11 mouse cellular contexts compared by ENCODE assay signal in the genomic region with DNA sequence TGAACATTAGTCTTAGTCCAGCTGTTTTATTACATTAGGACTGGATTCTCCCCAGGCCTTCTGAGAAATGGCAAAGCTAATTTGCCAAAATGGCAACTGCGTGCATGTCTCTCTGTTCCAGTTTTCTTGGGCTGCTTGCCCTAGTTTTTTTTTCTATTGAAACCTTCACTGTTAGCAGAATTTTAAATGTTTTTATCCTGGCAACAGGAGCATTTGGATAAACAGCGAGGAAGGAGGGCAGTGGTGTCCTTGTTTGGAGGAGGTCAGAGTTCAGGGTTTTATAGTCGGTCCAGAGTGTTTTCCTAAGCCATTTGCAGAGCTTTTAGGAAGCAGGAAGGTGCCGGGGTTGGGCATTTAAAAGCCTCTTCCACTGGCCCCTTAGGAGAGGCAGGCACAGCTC. TPM values are rescaled to one million over a fixed set of nuclear protein-coding genes. Genes with fewer than 3 reads are reported as not detected.
DNase-seq lines count a peak whose midpoint lies in the region; ATAC-seq and TF ChIP-seq lines count a peak whose summit lies in the region.
"Had no signal": no experiment of that assay in that cellular context is flagged by ENCODE, and none has a peak within 500 bp of the region (broad histone marks: within the 10 kb centered on the region; RNA-seq: fewer than 3 reads in every experiment).

No protein-coding gene starts in this region.

- H3K4me3 ChIP-seq in embryonic facial prominence, embryonic 14.5 days (ENCODE audit: low read depth, low read length), result no peak overlapping the region
- no peak overlapping the region for H3K4me3 ChIP-seq in embryonic facial prominence, embryonic 10.5 days
- H3K4me3 ChIP-seq in liver, adult 2 months (ENCODE audit: insufficient read depth, low read depth, low read length), result no peak overlapping the region
- no peak overlapping the region for H3K4me3 ChIP-seq in liver, embryonic 12.5 days
- no peak overlapping the region for H3K4me3 ChIP-seq in forebrain, postnatal 0 days (ENCODE audit: low read depth, low read length)
- no peak overlapping the region for H3K4me3 ChIP-seq in limb, embryonic 13.5 days

- H3K79me2 ChIP-seq in liver, adult 2 months (ENCODE audit: control insufficient read depth, insufficient read depth, low read length), result peaks cover 11% of the 10 kb centered on the region; the same call in 1 of the 2 replicates

- 43% methylated on average over 4 of the region's 4 CpGs for WGBS in embryonic facial prominence, embryonic 14.5 days
- WGBS in embryonic facial prominence, embryonic 10.5 days, result 44% methylated on average over 4 of the region's 4 CpGs
- WGBS in liver, adult 2 months, result 11% methylated on average over 4 of the region's 4 CpGs
- WGBS in liver, embryonic 12.5 days (ENCODE audit: insufficient replicate concordance), result 69% methylated on average over 4 of the region's 4 CpGs
- WGBS in forebrain, postnatal 0 days, result 33% methylated on average over 4 of the region's 4 CpGs
- WGBS in limb, embryonic 13.5 days, result 17% methylated on average over 4 of the region's 4 CpGs

- no peak for DNase-seq in embryonic facial prominence, embryonic 14.5 days (ENCODE audit: low spot score)
- DNase-seq in embryonic facial prominence, embryonic 10.5 days (ENCODE audit: low spot score), result no peak
- DNase-seq in liver, adult 2 months (ENCODE audit: extremely low read depth, low read depth, low spot score), result peak; percentile 96
- DNase-seq in forebrain, postnatal 0 days, result no peak
- DNase-seq in frontal cortex, postnatal 10 days (ENCODE audit: low spot score in 2 of 2), result no peak
- no peak for DNase-seq in thymus, postnatal 4 days
- DNase-seq: cerebellum, adult 11 months; lung, embryonic 14.5 days had no signal

- H3K27me3 ChIP-seq in embryonic facial prominence, embryonic 14.5 days (replicated peaks; ENCODE audit: control insufficient read depth, insufficient read depth, low read length), result no peaks in the 10 kb centered on the region
- H3K27me3 ChIP-seq in embryonic facial prominence, embryonic 10.5 days (replicated peaks; ENCODE audit: low read depth, poor library complexity, severe bottlenecking), result no peaks in the 10 kb centered on the region
- no peaks in the 10 kb centered on the region for H3K27me3 ChIP-seq in liver, adult 2 months (ENCODE audit: control insufficient read depth, insufficient read depth, low read length)
- H3K27me3 ChIP-seq in liver, embryonic 12.5 days (replicated peaks), result no peaks in the 10 kb centered on the region
- H3K27me3 ChIP-seq in forebrain, postnatal 0 days (ENCODE audit: insufficient read depth, low read length), result no peaks in the 10 kb centered on the region
- no peaks in the 10 kb centered on the region for H3K27me3 ChIP-seq in limb, embryonic 13.5 days

- TF ChIP-seq CTCF in liver, adult 2 months (IDR thresholded peaks at IDR 0.05; ENCODE audit: low read depth, low read length), result no peak
- no peak for TF ChIP-seq CTCF in forebrain, postnatal 0 days (IDR thresholded peaks at IDR 0.05; ENCODE audit: low read depth)

- H3K27ac ChIP-seq in embryonic facial prominence, embryonic 14.5 days (replicated peaks; ENCODE audit: low read depth, low read length), result 0 out of 2 replicates have a peak overlapping the region, but pooled peaks have one; percentile 41
- no peak overlapping the region for H3K27ac ChIP-seq in embryonic facial prominence, embryonic 10.5 days (replicated peaks)
- H3K27ac ChIP-seq in liver, adult 2 months (replicated peaks; ENCODE audit: insufficient read depth, low read depth, low read length), result peak overlapping the region; percentile 88
- no peak overlapping the region for H3K27ac ChIP-seq in liver, embryonic 12.5 days
- H3K27ac ChIP-seq in forebrain, postnatal 0 days (ENCODE audit: low read depth, low read length), result peak overlapping the region; percentile 57; the same call in 1 of the 2 replicates
- H3K27ac ChIP-seq in limb, embryonic 13.5 days, result peak overlapping the region; percentile 73; the same call in 1 of the 2 replicates

- no peak overlapping the region for H3K9ac ChIP-seq in embryonic facial prominence, embryonic 14.5 days (ENCODE audit: low read depth, low read length)
- H3K9ac ChIP-seq in liver, adult 2 months (ENCODE audit: low read depth, low read length), result 0 out of 2 replicates have a peak overlapping the region, but pooled peaks have one; percentile 21
- no peak overlapping the region for H3K9ac ChIP-seq in liver, embryonic 12.5 days
- H3K9ac ChIP-seq in forebrain, postnatal 0 days, result no peak overlapping the region
- H3K9ac ChIP-seq in limb, embryonic 13.5 days, result no peak overlapping the region
- H3K9ac ChIP-seq: lung, embryonic 14.5 days had no signal

- ATAC-seq in embryonic facial prominence, embryonic 14.5 days (ENCODE audit: low read depth), result no peak
- ATAC-seq in liver, embryonic 12.5 days, result no peak
- no peak for ATAC-seq in forebrain, postnatal 0 days
- ATAC-seq in limb, embryonic 13.5 days (ENCODE audit: low FRiP score, low read depth), result no peak

- peaks cover 26% of the 10 kb centered on the region for H3K4me1 ChIP-seq in embryonic facial prominence, embryonic 14.5 days (ENCODE audit: control insufficient read depth, insufficient read depth, low read length)
- H3K4me1 ChIP-seq in embryonic facial prominence, embryonic 10.5 days, result peaks cover 56% of the 10 kb centered on the region
- H3K4me1 ChIP-seq in liver, adult 2 months (ENCODE audit: control insufficient read depth, insufficient read depth, low read length), result peaks cover 24% of the 10 kb centered on the region
- peaks cover 60% of the 10 kb centered on the region for H3K4me1 ChIP-seq in liver, embryonic 12.5 days
- peaks cover 11% of the 10 kb centered on the region for H3K4me1 ChIP-seq in forebrain, postnatal 0 days (ENCODE audit: insufficient read depth)
- H3K4me1 ChIP-seq in limb, embryonic 13.5 days, result peaks cover 55% of the 10 kb centered on the region

- TF ChIP-seq POLR2A in liver, adult 2 months (IDR thresholded peaks at IDR 0.05; ENCODE audit: extremely low read depth, insufficient read depth, low read length), result no peak

- H3K4me2 ChIP-seq in embryonic facial prominence, embryonic 14.5 days (ENCODE audit: low read depth, low read length), result no peak overlapping the region
- H3K4me2 ChIP-seq in liver, embryonic 12.5 days, result no peak overlapping the region
- no peak overlapping the region for H3K4me2 ChIP-seq in forebrain, postnatal 0 days (ENCODE audit: low read depth)
- no peak overlapping the region for H3K4me2 ChIP-seq in limb, embryonic 13.5 days (replicated peaks)
- H3K4me2 ChIP-seq: lung, embryonic 14.5 days had no signal

- no peaks in the 10 kb centered on the region for H3K36me3 ChIP-seq in embryonic facial prominence, embryonic 14.5 days (ENCODE audit: control insufficient read depth, insufficient read depth, low read length)
- peaks cover 23% of the 10 kb centered on the region for H3K36me3 ChIP-seq in embryonic facial prominence, embryonic 10.5 days (replicated peaks)
- H3K36me3 ChIP-seq in liver, adult 2 months (ENCODE audit: control insufficient read depth, insufficient read depth, low read length), result no peaks in the 10 kb centered on the region
- H3K36me3 ChIP-seq in liver, embryonic 12.5 days, result peaks cover 18% of the 10 kb centered on the region
- no peaks in the 10 kb centered on the region for H3K36me3 ChIP-seq in forebrain, postnatal 0 days (ENCODE audit: insufficient read depth)
- H3K36me3 ChIP-seq in limb, embryonic 13.5 days, result peaks cover 9% of the 10 kb centered on the region

- H3K9me3 ChIP-seq in embryonic facial prominence, embryonic 14.5 days (ENCODE audit: control insufficient read depth, low read length), result no peaks in the 10 kb centered on the region
- no peaks in the 10 kb centered on the region for H3K9me3 ChIP-seq in embryonic facial prominence, embryonic 10.5 days
- H3K9me3 ChIP-seq in liver, embryonic 12.5 days (replicated peaks), result no peaks in the 10 kb centered on the region
- H3K9me3 ChIP-seq in forebrain, postnatal 0 days (ENCODE audit: low read length), result no peaks in the 10 kb centered on the region
- no peaks in the 10 kb centered on the region for H3K9me3 ChIP-seq in limb, embryonic 13.5 days

RNA-seq across cellular contexts. Expression of gene Banp, which starts 18.4 kb away (rescaled TPM):
- 32.1 and 34.9 TPM in 2 replicates for polyA plus RNA-seq in embryonic facial prominence, embryonic 14.5 days (2014; fragmentation: Nextera tagmentation; extraction: Ambion mirVana)
- polyA plus RNA-seq in embryonic facial prominence, embryonic 10.5 days (2016; fragmentation: Nextera tagmentation; extraction: Ambion mirVana), result 55.2 and 64.8 TPM in 2 replicates
- total RNA-seq in liver, adult 2 months (2014; rRNA removed), result 9.8 and 19.7 TPM in 2 replicates
- polyA plus RNA-seq in liver, adult 2 months (2012; rRNA removed), result 24.5 and 38.2 TPM in 2 replicates
- polyA plus RNA-seq in liver, embryonic 12.5 days (2016; fragmentation: Nextera tagmentation; extraction: Ambion mirVana), result 22.4 and 25.4 TPM in 2 replicates
- total RNA-seq in forebrain, postnatal 0 days (2014; rRNA removed), result 37.9 and 44.1 TPM in 2 replicates
- 29.3 and 30.0 TPM in 2 replicates for polyA plus RNA-seq in forebrain, postnatal 0 days (2015; fragmentation: Nextera tagmentation; extraction: Ambion mirVana)
- polyA plus RNA-seq in limb, embryonic 13.5 days (2015; fragmentation: Nextera tagmentation; extraction: Ambion mirVana), result 42.0 and 53.6 TPM in 2 replicates

RNA-seq across cellular contexts. Expression of gene Car5a, which starts 23.3 kb away (rescaled TPM):
- not detected in 2 replicates for polyA plus RNA-seq in embryonic facial prominence, embryonic 14.5 days (2014; fragmentation: Nextera tagmentation; extraction: Ambion mirVana)
- polyA plus RNA-seq in embryonic facial prominence, embryonic 10.5 days (2016; fragmentation: Nextera tagmentation; extraction: Ambion mirVana), result not detected in 2 replicates
- total RNA-seq in liver, adult 2 months (2014; rRNA removed), result 90.5 and 92.0 TPM in 2 replicates
- 203 and 352 TPM in 2 replicates for polyA plus RNA-seq in liver, adult 2 months (2012; rRNA removed)
- polyA plus RNA-seq in liver, embryonic 12.5 days (2016; fragmentation: Nextera tagmentation; extraction: Ambion mirVana), result 0.69 and 0.85 TPM in 2 replicates
- total RNA-seq in forebrain, postnatal 0 days (2014; rRNA removed), result 0.23 TPM in 1 of 2 replicates, not detected in the other
- 0.48 and 0.52 TPM in 2 replicates for polyA plus RNA-seq in forebrain, postnatal 0 days (2015; fragmentation: Nextera tagmentation; extraction: Ambion mirVana)
- not detected in 2 replicates for polyA plus RNA-seq in limb, embryonic 13.5 days (2015; fragmentation: Nextera tagmentation; extraction: Ambion mirVana)
- total RNA-seq: neutrophil, adult 5-6 weeks had no signal
- polyA plus RNA-seq: lung, embryonic 14.5 days had no signal

Comparison
In these comparisons a context has a peak if more than half of its experiments do, and no peak if none do; other contexts are left out.
1. H3K27ac ChIP-seq: peak in embryonic facial prominence, embryonic 14.5 days (single experiment), liver, adult 2 months (single experiment), forebrain, postnatal 0 days (single experiment) and limb, embryonic 13.5 days (single experiment); none in embryonic facial prominence, embryonic 10.5 days (single experiment) and liver, embryonic 12.5 days (single experiment).
2. RNA of gene Car5a, which starts 23.3 kb away (polyA plus RNA-seq): 203 to 352 TPM in liver, adult 2 months; 0.69 to 0.85 TPM in liver, embryonic 12.5 days, 0.48 to 0.52 TPM in forebrain, postnatal 0 days, not detected in limb, embryonic 13.5 days, not detected in embryonic facial prominence, embryonic 14.5 days and not detected in embryonic facial prominence, embryonic 10.5 days; every median in the first group is over 100 times any median in the second.